Mouse (Mus musculus) hindbrain, embryonic 16.5 days (tissue): ENCODE results near the gene Pde4a. TPM values are rescaled to one million over a fixed set of nuclear protein-coding genes. Genes with fewer than 3 reads are reported as not detected.

Experiments used
- ATAC-seq: fragments of 200-750 bp; cut with Nextera tagmentation; 2 replicates; pipeline ENCODE4 v1.8.0; 2017; ENCODE audit warnings: moderate TSS enrichment, moderate library complexity
- H3K27ac ChIP-seq: fragments of 300-500 bp; sonication (generic); 2 replicates; pipeline ENCODE4 v1.5.1; 2014; ENCODE audit warnings: low read depth, mild to moderate bottlenecking, control low read depth, low read length, moderate library complexity
- H3K27me3 ChIP-seq: fragments of 300-500 bp; sonication (generic); replicated peaks from 2 replicates; pipeline ENCODE4 v1.6.1; 2014; ENCODE audit warnings: low read length; ENCODE audit not compliant: control insufficient read depth, insufficient read depth
- H3K36me3 ChIP-seq: fragments of 300-500 bp; sonication (generic); 2 replicates; pipeline ENCODE4 v1.6.1; 2014; ENCODE audit warnings: mild to moderate bottlenecking, low read length, moderate library complexity, mixed read lengths; ENCODE audit not compliant: control insufficient read depth, insufficient read depth
- H3K4me1 ChIP-seq: fragments of 300-500 bp; sonication (generic); 2 replicates; pipeline ENCODE4 v1.6.1; 2014; ENCODE audit warnings: low read depth, low read length; ENCODE audit not compliant: control insufficient read depth, insufficient read depth
- H3K4me2 ChIP-seq: fragments of 300-500 bp; sonication (generic); 2 replicates; pipeline ENCODE4 v1.6.1; 2014; ENCODE audit warnings: mild to moderate bottlenecking, low read length, control low read depth, moderate library complexity
- H3K4me3 ChIP-seq: fragments of 300-500 bp; sonication (generic); 2 replicates; pipeline ENCODE4 v1.5.1; 2014; ENCODE audit warnings: mild to moderate bottlenecking, low read length, control low read depth, moderate library complexity
- H3K9ac ChIP-seq: fragments of 300-500 bp; sonication (generic); 2 replicates; pipeline ENCODE4 v1.6.1; 2014; ENCODE audit warnings: low read depth, mild to moderate bottlenecking, control low read depth, low read length, moderate library complexity
- H3K9me3 ChIP-seq: fragments of 300-500 bp; sonication (generic); 2 replicates; pipeline ENCODE4 v1.6.1; 2014; ENCODE audit warnings: mild to moderate bottlenecking, low read length, moderate library complexity; ENCODE audit not compliant: control insufficient read depth
- WGBS: fragments of 180-500 bp; shearing (Covaris S2); extraction: QIAGEN DNeasy Blood & Tissue Kit; methylation state at CpG from one replicate; pipeline ENCODE4 v1.1.7; 2014; 5-methylcytosine and 5-hydroxymethylcytosine counted together
- polyA plus RNA-seq: library from polyadenylated mRNA; unstranded; fragments of >200 nt; fragmentation: Nextera tagmentation; extraction: Ambion mirVana; gene quantifications from 2 replicates; pipeline ENCODE4 v1.2.1, GENCODE M21; 2015

The Pde4a gene
- polyA plus RNA-seq, 1 experiment from 2014 or later, result 50.5 TPM

- WGBS, result 35% methylated on average over 4 of the region's 4 CpGs
- no peak overlapping the region; the same call in 1 of the 2 replicates for H3K27ac ChIP-seq
Measured at GRCm38 (mm10) chr9:21239465-21239848, 73.9 kb downstream of the Pde4a start.

GRCm38 (mm10) chr9:21241343-21241742, 75.8 kb downstream of the Pde4a start:
- H3K9ac ChIP-seq, result no peak overlapping the region
- H3K4me1 ChIP-seq, result peaks cover 29% of the 10 kb centered on the region
- H3K9me3 ChIP-seq, result no peaks in the 10 kb centered on the region; the same call in 1 of the 2 replicates
- H3K27me3 ChIP-seq, result peaks cover 25% of the 10 kb centered on the region
- no peak for ATAC-seq
- no peaks in the 10 kb centered on the region for H3K36me3 ChIP-seq
- H3K4me2 ChIP-seq, result no peak overlapping the region
- 5% methylated on average over 11 of the region's 11 CpGs for WGBS
- H3K4me3 ChIP-seq, result no peak overlapping the region
- no peak overlapping the region for H3K27ac ChIP-seq

More at GRCm38 (mm10) chr9:21239465-21239848, 73.9 kb downstream of the Pde4a start:
- Histone ChIP-seq H3K4me3 (peak overlapping the region; percentile 80), H3K9ac (peak overlapping the region; percentile 98), H3K4me1 (peaks cover 20% of the 10 kb centered on the region), H3K4me2 (peak overlapping the region; percentile 83), H3K27me3 (peaks cover 12% of the 10 kb centered on the region), H3K9me3 (no peaks in the 10 kb centered on the region; the same call in 1 of the 2 replicates), H3K36me3 (peaks cover 5% of the 10 kb centered on the region; the same call in 1 of the 2 replicates)
- ATAC-seq, result no peak

GRCm38 (mm10) chr9:21243826-21244427, 78.4 kb downstream of the Pde4a start:
- peaks cover 46% of the 10 kb centered on the region for H3K27me3 ChIP-seq
- peak overlapping the region; percentile 70 for H3K27ac ChIP-seq
- H3K36me3 ChIP-seq, result no peaks in the 10 kb centered on the region
- peak overlapping the region; percentile 54 for H3K9ac ChIP-seq
- H3K4me3 ChIP-seq, result peak overlapping the region; percentile 51
- H3K4me1 ChIP-seq, result peaks cover 17% of the 10 kb centered on the region
- H3K4me2 ChIP-seq, result peak overlapping the region; percentile 87
- 4% methylated on average over 42 of the region's 42 CpGs for WGBS
- ATAC-seq, result no peak; the same call in 1 of the 2 replicates
- no peaks in the 10 kb centered on the region; the same call in 1 of the 2 replicates for H3K9me3 ChIP-seq

- peak; percentile 65 for ATAC-seq
- H3K9ac ChIP-seq, result peak overlapping the region; percentile 54
- H3K27ac ChIP-seq, result peak overlapping the region; percentile 70
- no peaks in the 10 kb centered on the region for H3K36me3 ChIP-seq
- peaks cover 52% of the 10 kb centered on the region for H3K27me3 ChIP-seq
- H3K4me2 ChIP-seq, result peak overlapping the region; percentile 87
- H3K4me3 ChIP-seq, result peak overlapping the region; percentile 51
- H3K4me1 ChIP-seq, result peaks cover 14% of the 10 kb centered on the region
- H3K9me3 ChIP-seq, result no peaks in the 10 kb centered on the region; the same call in 1 of the 2 replicates
- WGBS, result under 1% methylated on average over 68 of the region's 72 CpGs
Measured at GRCm38 (mm10) chr9:21244428-21245112, 79.1 kb downstream of the Pde4a start.

- peak overlapping the region; percentile 87 for H3K4me2 ChIP-seq
- H3K4me1 ChIP-seq, result peaks cover 12% of the 10 kb centered on the region
- peak overlapping the region; percentile 54 for H3K9ac ChIP-seq
- no peaks in the 10 kb centered on the region; the same call in 1 of the 2 replicates for H3K9me3 ChIP-seq
- H3K4me3 ChIP-seq, result peak overlapping the region; percentile 51
- H3K36me3 ChIP-seq, result no peaks in the 10 kb centered on the region
- under 1% methylated on average over 16 of the region's 16 CpGs for WGBS
- H3K27ac ChIP-seq, result peak overlapping the region; percentile 70
- no peak; the same call in 1 of the 2 replicates for ATAC-seq
- H3K27me3 ChIP-seq, result peaks cover 58% of the 10 kb centered on the region
Measured at GRCm38 (mm10) chr9:21245113-21245487, 79.6 kb downstream of the Pde4a start.

GRCm38 (mm10) chr9:21246342-21246741, 80.8 kb downstream of the Pde4a start:
- H3K4me1 ChIP-seq, result peaks cover 12% of the 10 kb centered on the region
- H3K4me2 ChIP-seq, result no peak overlapping the region
- H3K9me3 ChIP-seq, result no peaks in the 10 kb centered on the region; the same call in 1 of the 2 replicates
- H3K27me3 ChIP-seq, result peaks cover 59% of the 10 kb centered on the region
- WGBS, result 76% methylated on average over 1 of the region's 1 CpGs
- no peak for ATAC-seq
- no peaks in the 10 kb centered on the region for H3K36me3 ChIP-seq
- H3K27ac ChIP-seq, result no peak overlapping the region
- H3K9ac ChIP-seq, result no peak overlapping the region
- no peak overlapping the region for H3K4me3 ChIP-seq

- ATAC-seq, result no peak
- Histone ChIP-seq H3K36me3 (no peaks in the 10 kb centered on the region), H3K27me3 (peaks cover 50% of the 10 kb centered on the region), H3K9me3 (no peaks in the 10 kb centered on the region), H3K4me2 (peak within 1 kb of the TSS; percentile 16), H3K9ac (no peak within 1 kb of the TSS), H3K4me3 (no peak within 1 kb of the TSS; the same call in 1 of the 2 replicates), H3K27ac (no peak within 1 kb of the TSS), H3K4me1 (peaks cover 12% of the 10 kb centered on the region)
- WGBS, result 1% methylated on average over 19 of the region's 30 CpGs
Measured at GRCm38 (mm10) chr9:21248326-21248725, 82.8 kb downstream of the Pde4a start, which contains the start of gene S1pr5. Gene S1pr5, minus strand, starts transcription at chr9:21248443.

GRCm38 (mm10) chr9:21249629-21250508, 84.4 kb downstream of the Pde4a start:
- ATAC-seq, result 0 out of 2 replicates have a peak, but pooled peaks have one; percentile 25
- Histone ChIP-seq H3K4me3 (no peak overlapping the region), H3K4me1 (peaks cover 9% of the 10 kb centered on the region), H3K9me3 (no peaks in the 10 kb centered on the region), H3K36me3 (no peaks in the 10 kb centered on the region), H3K4me2 (no peak overlapping the region), H3K27ac (no peak overlapping the region), H3K27me3 (peaks cover 46% of the 10 kb centered on the region), H3K9ac (no peak overlapping the region)
- WGBS, result 39% methylated on average over 17 of the region's 17 CpGs
